Mouse (Mus musculus): Measurements from ENCODE around the gene Raly. TPM values are rescaled to one million over a fixed set of nuclear protein-coding genes. Genes with fewer than 3 reads are reported as not detected.
"Not testable (repeated sequence)": the region's sequence is repeated elsewhere in the genome, so short reads cannot be mapped to it uniquely, and the experiment has no call there.

The Raly gene
- polyA plus RNA-seq, 1 experiment from 2014 or later = 25.3 TPM

- Histone ChIP-seq H3K4me2 (no peak overlapping the region), H3K9ac (no peak overlapping the region), H3K4me1 (no peaks in the 10 kb centered on the region), H3K27me3 (replicated peaks) (no peaks in the 10 kb centered on the region), H3K4me3 (no peak overlapping the region), H3K36me3 (replicated peaks) (peaks cover 46% of the 10 kb centered on the region), H3K27ac (no peak overlapping the region), H3K9me3 (no peaks in the 10 kb centered on the region)
- ATAC-seq (replicated peaks) = no peak
Observed at GRCm38 (mm10) chr2:154869954-154870641, 79.2 kb downstream of the Raly start.

- Histone ChIP-seq H3K36me3 (replicated peaks) (peaks cover 33% of the 10 kb centered on the region), H3K9ac (no peak overlapping the region), H3K9me3 (no peaks in the 10 kb centered on the region), H3K4me2 (no peak overlapping the region), H3K4me1 (no peaks in the 10 kb centered on the region), H3K27me3 (replicated peaks) (no peaks in the 10 kb centered on the region), H3K4me3 (no peak overlapping the region), H3K27ac (no peak overlapping the region)
- no peak for ATAC-seq (replicated peaks)
- 85% methylated on average over 2 of the region's 2 CpGs for WGBS
Observed at GRCm38 (mm10) chr2:154876621-154877020, 85.7 kb downstream of the Raly start.

- Histone ChIP-seq H3K9ac (peak overlapping the region; percentile 88), H3K36me3 (replicated peaks) (peaks cover 9% of the 10 kb centered on the region; the same call in 1 of the 2 replicates), H3K9me3 (no peaks in the 10 kb centered on the region), H3K4me2 (peak overlapping the region; percentile 80), H3K4me1 (peaks cover 26% of the 10 kb centered on the region), H3K27me3 (replicated peaks) (no peaks in the 10 kb centered on the region), H3K4me3 (peak overlapping the region; percentile 92), H3K27ac (no peak overlapping the region)
- WGBS = 17% methylated on average over 2 of the region's 2 CpGs
- no peak for ATAC-seq (replicated peaks)
Observed at GRCm38 (mm10) chr2:154891585-154891984, 100.7 kb downstream of the Raly start.

GRCm38 (mm10) chr2:154892201-154893044 is 101.5 kb downstream of the Raly start, which contains the start of gene Eif2s2:
TSS of gene Eif2s2 (minus strand) at chr2:154892935.
- under 1% methylated on average over 75 of the region's 75 CpGs for WGBS
- H3K9ac ChIP-seq = peak within 1 kb of the TSS; percentile 88
- H3K36me3 ChIP-seq (replicated peaks) = 0 out of 2 replicates have a peak, but pooled peaks cover 3% of the 10 kb centered on the region
- peak within 1 kb of the TSS; percentile 92 for H3K4me3 ChIP-seq
- ATAC-seq (replicated peaks) = peak; percentile 99
- H3K4me2 ChIP-seq = peak within 1 kb of the TSS; percentile 80
- H3K4me1 ChIP-seq = peaks cover 26% of the 10 kb centered on the region
- H3K27ac ChIP-seq = peak within 1 kb of the TSS; percentile 78
- no peaks in the 10 kb centered on the region for H3K27me3 ChIP-seq (replicated peaks)
- no peaks in the 10 kb centered on the region for H3K9me3 ChIP-seq

GRCm38 (mm10) chr2:154893045-154893385 is 102.1 kb downstream of the Raly start:
- peak overlapping the region; percentile 92 for H3K4me3 ChIP-seq
- H3K4me1 ChIP-seq = peaks cover 26% of the 10 kb centered on the region
- H3K36me3 ChIP-seq (replicated peaks) = no peaks in the 10 kb centered on the region
- peak; percentile 57 for ATAC-seq (replicated peaks)
- no peaks in the 10 kb centered on the region for H3K27me3 ChIP-seq (replicated peaks)
- WGBS = 11% methylated on average over 12 of the region's 12 CpGs
- peak overlapping the region; percentile 32; the same call in 1 of the 2 replicates for H3K9ac ChIP-seq
- no peaks in the 10 kb centered on the region for H3K9me3 ChIP-seq
- H3K4me2 ChIP-seq = peak overlapping the region; percentile 80
- H3K27ac ChIP-seq = no peak overlapping the region

- WGBS = 65% methylated on average over 4 of the region's 4 CpGs
- 0 out of 2 replicates have a peak, but pooled peaks have one; percentile 9 for ATAC-seq (replicated peaks)
Observed at GRCm38 (mm10) chr2:154893548-154893947, 102.7 kb downstream of the Raly start.

GRCm38 (mm10) chr2:154899004-154899403 is 108.1 kb downstream of the Raly start:
- not testable (repeated sequence) for ATAC-seq (replicated peaks); H3K4me2 ChIP-seq; H3K27ac ChIP-seq; H3K9me3 ChIP-seq; H3K27me3 ChIP-seq (replicated peaks); H3K4me1 ChIP-seq; H3K4me3 ChIP-seq; H3K36me3 ChIP-seq (replicated peaks); H3K9ac ChIP-seq
- 89% methylated on average over 8 of the region's 8 CpGs for WGBS

More at GRCm38 (mm10) chr2:154893548-154893947, 102.7 kb downstream of the Raly start:
- 0 out of 2 replicates have a peak overlapping the region, but pooled peaks have one; percentile 92 for H3K4me3 ChIP-seq
- peak overlapping the region; percentile 80; the same call in 1 of the 2 replicates for H3K4me2 ChIP-seq
- peaks cover 26% of the 10 kb centered on the region for H3K4me1 ChIP-seq
- H3K9ac ChIP-seq = no peak overlapping the region
- no peak overlapping the region for H3K27ac ChIP-seq
- H3K36me3 ChIP-seq (replicated peaks) = no peaks in the 10 kb centered on the region
- no peaks in the 10 kb centered on the region for H3K9me3 ChIP-seq
- H3K27me3 ChIP-seq (replicated peaks) = no peaks in the 10 kb centered on the region

- WGBS = 87% methylated on average over 4 of the region's 4 CpGs
- not testable (repeated sequence) for H3K4me1 ChIP-seq; H3K9ac ChIP-seq; H3K9me3 ChIP-seq; H3K4me2 ChIP-seq; H3K36me3 ChIP-seq (replicated peaks); ATAC-seq (replicated peaks); H3K27ac ChIP-seq; H3K27me3 ChIP-seq (replicated peaks); H3K4me3 ChIP-seq
Observed at GRCm38 (mm10) chr2:154899412-154899811, 108.5 kb downstream of the Raly start.

GRCm38 (mm10) chr2:154902111-154902510 is 111.2 kb downstream of the Raly start:
- WGBS = 96% methylated on average over 3 of the region's 3 CpGs
- no peaks in the 10 kb centered on the region for H3K36me3 ChIP-seq (replicated peaks)
- no peak overlapping the region for H3K4me2 ChIP-seq
- H3K9ac ChIP-seq = no peak overlapping the region
- H3K4me3 ChIP-seq = no peak overlapping the region
- no peaks in the 10 kb centered on the region for H3K9me3 ChIP-seq
- H3K27ac ChIP-seq = no peak overlapping the region
- H3K4me1 ChIP-seq = no peaks in the 10 kb centered on the region
- no peaks in the 10 kb centered on the region for H3K27me3 ChIP-seq (replicated peaks)
- ATAC-seq (replicated peaks) = no peak

GRCm38 (mm10) chr2:154905796-154906195 is 114.9 kb downstream of the Raly start:
- Histone ChIP-seq H3K9ac (no peak overlapping the region), H3K4me2 (no peak overlapping the region), H3K4me3 (no peak overlapping the region), H3K27me3 (replicated peaks) (no peaks in the 10 kb centered on the region), H3K27ac (no peak overlapping the region), H3K36me3 (replicated peaks) (no peaks in the 10 kb centered on the region), H3K9me3 (no peaks in the 10 kb centered on the region), H3K4me1 (no peaks in the 10 kb centered on the region)
- no peak for ATAC-seq (replicated peaks)
- WGBS = 54% methylated on average over 2 of the region's 2 CpGs

- not testable (repeated sequence) for ATAC-seq (replicated peaks); H3K36me3 ChIP-seq (replicated peaks); H3K27me3 ChIP-seq (replicated peaks); H3K4me2 ChIP-seq; H3K9me3 ChIP-seq; H3K4me3 ChIP-seq; H3K4me1 ChIP-seq; H3K27ac ChIP-seq; H3K9ac ChIP-seq
- WGBS = 54% methylated on average over 2 of the region's 2 CpGs
Observed at GRCm38 (mm10) chr2:154908223-154908622, 117.3 kb downstream of the Raly start.

- Histone ChIP-seq H3K4me1 (no peaks in the 10 kb centered on the region), H3K4me2 (no peak overlapping the region), H3K27me3 (replicated peaks) (no peaks in the 10 kb centered on the region), H3K9ac (no peak overlapping the region), H3K36me3 (replicated peaks) (no peaks in the 10 kb centered on the region), H3K9me3 (no peaks in the 10 kb centered on the region), H3K4me3 (no peak overlapping the region), H3K27ac (no peak overlapping the region)
- WGBS = 75% methylated on average over 6 of the region's 6 CpGs
- no peak for ATAC-seq (replicated peaks)
Observed at GRCm38 (mm10) chr2:154909789-154910188, 118.9 kb downstream of the Raly start.

All from midbrain, embryonic 15.5 days (tissue).